Mouse (Mus musculus) MEL (cell line): ENCODE measurements around the gene Pbp2.

Experiments
- E2F4 ChIP-seq: IDR thresholded peaks from 2 replicates; pipeline ENCODE4 v1.6.1; 2011; ENCODE audit warnings: low read depth, low read length, improper control_type of control experiment, borderline replicate concordance
- GATA1 ChIP-seq: IDR thresholded peaks from 2 replicates; pipeline ENCODE4 v1.6.1; 2011; ENCODE audit warnings: low read depth, low read length, improper control_type of control experiment
- POLR2A ChIP-seq, 2 experiments: IDR thresholded peaks; 2 replicates each; pipeline ENCODE4 v1.6.1; 2011 to 2012; ENCODE audit warnings: low read length in 2 of 2, mild to moderate bottlenecking in 2 of 2, control low read depth in 1 of 2, improper control_type of control experiment in 1 of 2, low read depth in 1 of 2, moderate library complexity in 1 of 2; ENCODE audit not compliant: control insufficient read depth in 1 of 2, insufficient read depth in 1 of 2, poor library complexity in 1 of 2
- USF1 ChIP-seq: IDR thresholded peaks from 2 replicates; pipeline ENCODE4 v1.6.1; 2014; ENCODE audit warnings: low read depth, mild to moderate bottlenecking, inconsistent platforms, low read length, improper control_type of control experiment, moderate library complexity

DNA sequence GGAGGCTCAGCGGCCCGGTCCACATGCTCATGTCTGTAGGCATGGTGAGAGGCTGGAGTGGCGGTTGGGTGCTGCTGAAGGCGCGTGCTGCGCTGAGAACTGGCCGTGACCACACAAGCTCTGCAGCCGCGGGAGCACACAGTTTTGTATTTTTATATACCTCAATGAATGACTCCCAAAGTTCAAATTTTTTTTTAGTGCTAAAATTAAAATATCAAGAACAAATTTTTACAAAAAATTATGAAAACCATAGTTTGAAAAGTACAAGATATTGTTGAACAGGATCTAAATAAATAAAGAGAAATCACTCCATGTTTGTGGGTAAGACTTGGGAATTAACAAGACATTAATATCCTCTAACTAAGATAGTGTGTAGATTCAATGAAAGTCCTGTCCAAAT, at the start of gene Pbp2:
- TF ChIP-seq POLR2A (IDR thresholded peaks at IDR 0.05; ENCODE audit: control insufficient read depth in 1 of 2, insufficient read depth in 1 of 2, low read depth in 1 of 2, low read length in 2 of 2, poor library complexity in 1 of 2) (no peak), GATA1 (no peak), E2F4 (no peak), USF1 (no peak)
